Mouse (Mus musculus) brown adipose tissue, adult 24 weeks (tissue): Measurements from ENCODE around the gene Arfgap3. TPM values are rescaled to one million over a fixed set of nuclear protein-coding genes. Genes with fewer than 3 reads are reported as not detected.
"Not testable (repeated sequence)": the region's sequence is repeated elsewhere in the genome, so short reads cannot be mapped to it uniquely, and the experiment has no call there.

Source experiments
- H3K27ac ChIP-seq: fragments of 200-500 bp; replicated peaks from 2 replicates; pipeline ENCODE4 v1.5.1; 2012; ENCODE audit warnings: low read depth, mild to moderate bottlenecking, low read length
- H3K4me1 ChIP-seq: fragments of 200-500 bp; 2 replicates; pipeline ENCODE4 v1.6.1; 2012; ENCODE audit warnings: low read length, mixed read lengths; ENCODE audit not compliant: control insufficient read depth, insufficient read depth, insufficient read length
- H3K4me3 ChIP-seq: fragments of 200-500 bp; 2 replicates; pipeline ENCODE4 v1.5.1; 2012; ENCODE audit warnings: low read depth, mild to moderate bottlenecking, low read length, moderate library complexity; ENCODE audit not compliant: insufficient read depth
- polyA plus RNA-seq: library from polyadenylated mRNA; stranded (reverse); fragments of >200 nt; gene quantifications from 2 replicates; pipeline ENCODE4 v1.2.4, GENCODE M21; 2012; ENCODE audit not compliant: missing spikeins, insufficient read depth, insufficient read length

Arfgap3 gene
- polyA plus RNA-seq: 6.4 and 12.2 TPM in 2 replicates

- peak within 1 kb of the TSS; percentile 97 for H3K4me3 ChIP-seq
- H3K4me1 ChIP-seq: no peaks in the 10 kb centered on the region
- H3K27ac ChIP-seq: peak within 1 kb of the TSS; percentile 35; the same call in 1 of the 2 replicates
Observed at GRCm38 (mm10) chr15:83349954-83350711, at the start of gene Arfgap3. Gene Arfgap3, minus strand, starts transcription at chr15:83350247.

- no peak overlapping the region for H3K4me3 ChIP-seq
- no peak overlapping the region for H3K27ac ChIP-seq
- no peaks in the 10 kb centered on the region for H3K4me1 ChIP-seq
Observed at GRCm38 (mm10) chr15:83392722-83393121, 42.7 kb upstream of the Arfgap3 start.

GRCm38 (mm10) chr15:83387911-83388310 lies 37.9 kb upstream of the Arfgap3 start:
- Histone ChIP-seq H3K27ac (no peak overlapping the region), H3K4me3 (no peak overlapping the region), H3K4me1 (no peaks in the 10 kb centered on the region)

GRCm38 (mm10) chr15:83383633-83384032 lies 33.6 kb upstream of the Arfgap3 start:
- H3K4me3 ChIP-seq: no peak overlapping the region
- H3K27ac ChIP-seq: peak overlapping the region; percentile 27; the same call in 1 of the 2 replicates
- no peaks in the 10 kb centered on the region for H3K4me1 ChIP-seq

- Histone ChIP-seq H3K4me3 (no peak overlapping the region), H3K27ac (peak overlapping the region; percentile 27; the same call in 1 of the 2 replicates), H3K4me1 (no peaks in the 10 kb centered on the region)
Observed at GRCm38 (mm10) chr15:83383136-83383535, 33.1 kb upstream of the Arfgap3 start.

- Histone ChIP-seq H3K27ac (no peak overlapping the region), H3K4me1 (no peaks in the 10 kb centered on the region), H3K4me3 (no peak overlapping the region)
Observed at GRCm38 (mm10) chr15:83382467-83382866, 32.4 kb upstream of the Arfgap3 start.

- Histone ChIP-seq H3K27ac (no peak overlapping the region), H3K4me3 (no peak overlapping the region), H3K4me1 (no peaks in the 10 kb centered on the region)
Observed at GRCm38 (mm10) chr15:83377153-83377552, 27.1 kb upstream of the Arfgap3 start.

GRCm38 (mm10) chr15:83375136-83375535 lies 25.1 kb upstream of the Arfgap3 start:
- Histone ChIP-seq H3K4me3 (no peak overlapping the region), H3K27ac (no peak overlapping the region), H3K4me1 (no peaks in the 10 kb centered on the region)

- Histone ChIP-seq H3K27ac (no peak overlapping the region), H3K4me1 (no peaks in the 10 kb centered on the region), H3K4me3 (no peak overlapping the region)
Observed at GRCm38 (mm10) chr15:83374076-83374475, 24.0 kb upstream of the Arfgap3 start.

- not testable (repeated sequence) for H3K27ac ChIP-seq, H3K4me1 ChIP-seq, H3K4me3 ChIP-seq
Observed at GRCm38 (mm10) chr15:83368702-83369101, 18.7 kb upstream of the Arfgap3 start.

GRCm38 (mm10) chr15:83368261-83368660 lies 18.2 kb upstream of the Arfgap3 start:
- H3K27ac ChIP-seq: no peak overlapping the region
- H3K4me3 ChIP-seq: no peak overlapping the region
- peaks cover 4% of the 10 kb centered on the region; the same call in 1 of the 2 replicates for H3K4me1 ChIP-seq

- peak overlapping the region; percentile 49 for H3K4me3 ChIP-seq
Observed at GRCm38 (mm10) chr15:83366933-83367552, 17.0 kb upstream of the Arfgap3 start.

GRCm38 (mm10) chr15:83365697-83366096 lies 15.7 kb upstream of the Arfgap3 start:
- Histone ChIP-seq H3K4me1 (peaks cover 4% of the 10 kb centered on the region; the same call in 1 of the 2 replicates), H3K27ac (no peak overlapping the region), H3K4me3 (no peak overlapping the region)

More at GRCm38 (mm10) chr15:83366933-83367552, 17.0 kb upstream of the Arfgap3 start:
- no peak overlapping the region for H3K27ac ChIP-seq
- peaks cover 4% of the 10 kb centered on the region; the same call in 1 of the 2 replicates for H3K4me1 ChIP-seq

- Histone ChIP-seq H3K4me1 (peaks cover 4% of the 10 kb centered on the region; the same call in 1 of the 2 replicates), H3K4me3 (no peak overlapping the region), H3K27ac (no peak overlapping the region)
Observed at GRCm38 (mm10) chr15:83364194-83364593, 14.1 kb upstream of the Arfgap3 start.

GRCm38 (mm10) chr15:83362813-83363212 lies 12.8 kb upstream of the Arfgap3 start:
- not testable (repeated sequence) for H3K27ac ChIP-seq, H3K4me1 ChIP-seq, H3K4me3 ChIP-seq
